Mouse (Mus musculus): Measurements from ENCODE around the gene Ptprh.

Ptprh gene

GRCm38 (mm10) chr7:4603873-4604272 lies at the start of gene Ptprh:
Gene Ptprh (minus strand): TSS chr7:4604041.
- no peak for DNase-seq (ENCODE audit: low read depth, low spot score)

- DNase-seq (ENCODE audit: low read depth, low spot score), result peak; percentile 24
Observed at GRCm38 (mm10) chr7:4653351-4653750, 49.5 kb upstream of the Ptprh start.

DNA sequence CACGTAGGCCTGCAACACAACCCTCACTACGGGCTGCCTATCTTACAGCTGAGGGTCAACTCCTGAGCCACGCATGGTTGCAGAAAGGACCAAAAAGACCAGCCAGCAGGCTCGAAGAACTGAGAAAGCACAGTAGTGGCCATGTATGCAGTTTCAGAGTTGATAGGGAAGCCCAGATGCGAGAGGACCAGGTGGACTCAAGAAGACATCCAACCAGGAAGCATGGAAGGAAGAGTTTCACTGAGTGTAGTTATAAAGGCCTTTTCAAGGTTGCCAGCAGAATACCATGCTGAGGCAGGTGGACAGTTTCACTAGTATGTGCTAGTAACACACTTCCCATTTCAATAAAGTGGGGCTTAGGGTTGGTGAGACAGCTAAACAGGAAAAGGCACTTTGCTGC lies 48.9 kb upstream of the Ptprh start:
- no peak for DNase-seq (ENCODE audit: low read depth, low spot score)

DNA sequence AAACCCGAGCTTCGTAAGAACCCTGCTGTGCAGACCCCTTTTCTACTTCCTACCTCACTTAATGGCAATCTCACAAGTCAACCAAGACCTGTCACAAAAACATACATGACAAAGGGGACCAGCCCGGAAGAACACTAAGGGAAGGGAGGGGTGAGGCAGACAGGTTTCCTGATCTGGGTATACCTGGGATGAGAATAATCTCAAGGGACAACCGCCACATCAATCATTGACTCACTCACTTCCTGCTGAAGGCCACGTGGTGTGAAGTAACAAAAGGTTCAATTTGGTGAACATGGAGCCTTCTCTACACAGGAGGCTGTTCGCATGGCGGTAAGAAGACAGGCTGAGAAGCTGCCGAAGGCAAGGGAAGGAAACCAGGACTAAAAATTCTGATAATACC lies 47.7 kb upstream of the Ptprh start:
- peak; percentile 82 for DNase-seq (ENCODE audit: low read depth, low spot score)

DNA sequence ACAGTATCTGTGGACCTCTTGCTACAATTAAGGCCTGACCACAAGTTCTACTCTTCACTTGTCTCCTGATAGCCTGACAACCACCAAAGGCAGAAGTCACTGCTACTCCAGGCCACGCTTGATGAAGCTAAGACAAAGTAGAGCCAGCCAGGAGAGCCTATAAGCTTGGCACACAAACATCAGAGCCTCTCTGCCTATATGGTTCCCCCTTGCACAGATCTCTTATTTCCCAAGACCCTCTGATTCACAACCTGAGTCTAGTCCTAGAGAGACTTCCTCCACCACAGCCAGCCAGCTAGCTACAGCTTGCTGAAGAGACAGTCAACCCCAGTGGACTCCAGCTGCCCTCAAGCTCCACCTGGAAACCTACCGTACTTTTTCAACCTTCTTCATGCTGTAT lies 44.2 kb upstream of the Ptprh start:
- DNase-seq (ENCODE audit: low read depth, low spot score), result no peak

DNA sequence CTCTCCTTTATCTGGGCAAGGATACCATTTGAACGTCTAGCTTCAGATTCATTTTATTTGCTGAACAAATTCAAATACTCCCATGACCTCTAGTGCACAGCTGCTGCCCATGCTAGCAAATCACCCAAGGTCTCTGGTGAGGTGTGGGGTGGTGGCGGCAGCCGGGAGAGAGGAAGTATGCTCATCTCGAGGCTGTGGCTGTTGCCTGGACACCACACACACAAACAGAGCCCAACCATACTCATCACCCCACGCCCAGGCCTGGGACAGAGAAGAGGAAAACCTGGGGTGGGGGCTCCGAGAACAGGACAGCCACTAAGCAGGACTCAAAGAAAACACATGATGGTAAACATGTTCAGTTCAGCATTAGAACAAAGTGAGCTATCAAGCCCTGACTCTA lies 43.5 kb upstream of the Ptprh start:
- DNase-seq (ENCODE audit: low read depth, low spot score), result peak; percentile 76

- DNase-seq (ENCODE audit: low read depth, low spot score), result no peak
Observed at GRCm38 (mm10) chr7:4646806-4647205, 43.0 kb upstream of the Ptprh start.

DNA sequence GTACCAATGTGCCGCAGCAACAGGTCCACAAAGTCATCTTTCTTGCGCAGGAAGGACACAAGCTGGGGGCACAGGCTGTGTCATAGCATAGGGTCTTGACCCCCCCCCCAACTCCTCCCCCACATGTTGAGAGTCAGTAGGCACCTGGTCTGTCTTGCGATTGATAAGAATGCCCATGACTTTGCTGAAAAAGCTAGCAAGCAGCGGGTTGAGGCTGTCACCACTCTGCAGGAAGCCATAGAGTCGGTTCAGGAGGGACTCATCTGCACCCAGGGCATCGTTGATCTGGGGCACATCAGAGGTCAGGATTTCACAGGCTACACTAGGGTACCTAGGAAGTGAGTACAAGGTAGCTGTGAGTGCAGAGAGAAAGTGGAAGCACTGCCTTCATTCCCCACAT lies 39.4 kb upstream of the Ptprh start:
- DNase-seq (ENCODE audit: low read depth, low spot score), result no peak

- no peak for DNase-seq (ENCODE audit: low read depth, low spot score)
Observed at GRCm38 (mm10) chr7:4641956-4642355, 38.1 kb upstream of the Ptprh start.

- no peak for DNase-seq (ENCODE audit: low read depth, low spot score)
Observed at GRCm38 (mm10) chr7:4641155-4641554, 37.3 kb upstream of the Ptprh start.

DNA sequence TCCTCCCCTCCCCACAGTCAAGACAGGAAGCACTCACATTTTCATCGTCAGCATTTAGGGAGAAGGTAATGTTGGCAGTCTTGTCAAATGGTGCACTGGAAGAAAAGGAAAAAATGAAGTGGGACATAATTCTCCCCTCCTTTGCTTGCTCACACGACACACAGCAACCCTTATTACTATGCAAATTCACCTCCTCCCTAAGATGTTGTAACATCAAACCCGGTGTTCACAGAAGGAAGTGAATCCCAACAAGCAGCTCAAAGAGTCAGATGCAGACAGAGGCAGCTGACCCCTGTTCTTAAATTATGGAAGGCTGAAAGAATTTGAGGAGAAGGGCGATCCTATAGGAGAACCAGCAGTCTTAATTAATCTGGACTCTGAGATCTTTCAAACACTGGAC lies 32.3 kb upstream of the Ptprh start:
- DNase-seq (ENCODE audit: low read depth, low spot score), result no peak

- DNase-seq (ENCODE audit: low read depth, low spot score), result no peak
Observed at GRCm38 (mm10) chr7:4631031-4631430, 27.2 kb upstream of the Ptprh start, which contains the start of gene Tmem86b. Gene Tmem86b (minus strand): TSS chr7:4631422.

DNA sequence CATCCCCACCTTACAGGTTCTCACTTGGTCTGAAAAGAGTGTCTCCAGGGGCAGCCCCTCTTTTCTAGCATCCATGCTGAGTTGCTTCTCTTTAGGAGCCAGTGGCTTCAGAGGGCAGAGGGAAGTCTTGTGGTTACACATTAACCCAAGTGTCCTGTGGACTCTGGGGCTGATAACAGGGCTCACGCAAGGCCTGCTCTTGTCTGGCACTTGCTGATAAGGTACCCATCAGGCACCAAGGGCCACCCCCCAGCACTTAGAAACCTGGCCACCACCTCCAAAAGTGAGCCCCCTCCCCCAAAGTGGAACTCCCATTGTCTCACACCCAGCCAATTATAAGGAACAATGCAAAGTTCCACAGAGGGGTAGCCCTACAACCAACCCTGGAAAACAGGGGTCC lies 26.4 kb upstream of the Ptprh start:
- no peak for DNase-seq (ENCODE audit: low read depth, low spot score)

- no peak for DNase-seq (ENCODE audit: low read depth, low spot score)
Observed at GRCm38 (mm10) chr7:4629586-4629985, 25.7 kb upstream of the Ptprh start.

- DNase-seq (ENCODE audit: low read depth, low spot score), result no peak
Observed at GRCm38 (mm10) chr7:4625928-4626327, 22.1 kb upstream of the Ptprh start.

DNA sequence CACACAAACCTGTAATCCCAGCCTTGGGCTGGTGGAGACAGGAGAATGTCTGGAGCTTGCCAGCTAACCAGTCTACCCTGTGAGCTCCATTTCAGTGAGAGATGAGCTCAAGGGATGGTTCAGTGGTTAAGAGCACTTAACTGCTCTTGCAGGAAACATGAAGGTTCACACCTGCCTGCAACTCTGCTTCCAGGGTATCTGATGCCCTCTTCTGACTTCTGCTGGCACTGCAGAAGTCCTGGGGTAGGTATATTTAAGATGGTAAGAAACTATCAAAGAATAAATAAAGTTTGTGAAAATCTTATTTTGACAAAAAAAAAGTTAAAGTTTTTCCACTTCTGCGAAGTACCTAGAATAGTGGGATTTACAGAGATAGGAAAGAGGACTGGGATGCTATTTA lies 20.5 kb upstream of the Ptprh start:
- DNase-seq (ENCODE audit: low read depth, low spot score), result peak; percentile 55

GRCm38 (mm10) chr7:4623544-4624189 lies 19.8 kb upstream of the Ptprh start:
- DNase-seq (ENCODE audit: low read depth, low spot score), result peak; percentile 77

DNA sequence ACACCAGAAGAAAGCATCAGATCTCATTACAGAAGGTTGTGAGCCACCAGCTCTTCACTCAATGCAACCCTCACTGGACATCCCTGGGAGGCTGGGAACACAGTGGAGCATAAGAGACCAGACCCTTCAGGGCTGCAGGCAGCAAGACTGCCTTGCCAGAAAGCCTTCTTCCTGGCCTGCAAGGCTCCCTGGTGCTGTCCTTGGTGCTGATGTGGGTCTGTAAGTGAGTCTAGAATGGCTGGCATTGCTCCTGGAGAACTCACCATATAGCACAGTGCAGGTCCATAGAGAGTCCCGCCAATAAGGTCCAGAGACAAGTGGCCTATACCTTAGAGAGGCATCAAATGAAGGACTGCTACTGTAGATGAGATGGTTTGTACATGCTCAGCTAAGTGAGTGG lies 16.1 kb upstream of the Ptprh start:
- DNase-seq (ENCODE audit: low read depth, low spot score), result peak; percentile 51

- DNase-seq (ENCODE audit: low read depth, low spot score), result peak; percentile 81
Observed at GRCm38 (mm10) chr7:4613740-4614403, 10.0 kb upstream of the Ptprh start.

DNA sequence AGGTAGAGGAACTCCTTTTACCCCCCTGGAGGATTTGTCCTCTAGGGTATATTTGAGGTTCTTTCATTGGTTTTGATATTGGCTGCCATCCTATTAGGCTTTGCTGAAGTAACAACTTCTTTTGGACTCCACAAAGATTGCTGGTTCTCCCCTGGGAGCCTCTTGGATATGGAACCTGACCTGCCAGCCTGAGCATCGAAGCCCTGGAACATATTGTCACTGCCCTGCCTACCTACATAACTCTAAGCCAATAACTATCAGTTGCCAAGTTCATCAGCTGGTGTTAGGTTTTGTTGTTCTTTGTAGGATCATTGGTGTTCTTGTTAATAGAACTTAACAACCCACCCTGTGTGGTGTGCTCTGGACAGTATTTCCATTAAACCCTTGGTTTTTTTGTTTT lies 9.1 kb upstream of the Ptprh start:
- no peak for DNase-seq (ENCODE audit: low read depth, low spot score)

DNA sequence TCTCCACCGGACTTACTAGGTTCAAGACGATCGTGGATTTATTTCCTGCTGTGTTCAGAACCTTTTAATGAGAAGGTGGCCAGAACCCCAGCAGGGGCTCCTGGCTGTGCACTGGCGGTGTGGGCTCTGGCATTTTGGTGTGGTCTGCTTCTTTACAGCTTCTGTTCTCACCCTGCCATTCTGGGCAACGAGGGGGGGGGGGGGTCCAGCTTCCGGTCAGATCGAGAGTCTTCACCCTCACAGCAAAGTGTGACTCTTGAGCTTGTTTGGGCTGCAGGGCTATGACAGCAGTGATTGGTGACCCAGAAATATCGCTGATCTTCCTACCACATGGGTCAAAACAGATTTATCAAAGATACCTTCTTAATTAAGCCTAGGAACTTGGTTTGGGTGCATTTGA lies 8.5 kb upstream of the Ptprh start:
- DNase-seq (ENCODE audit: low read depth, low spot score), result no peak

DNA sequence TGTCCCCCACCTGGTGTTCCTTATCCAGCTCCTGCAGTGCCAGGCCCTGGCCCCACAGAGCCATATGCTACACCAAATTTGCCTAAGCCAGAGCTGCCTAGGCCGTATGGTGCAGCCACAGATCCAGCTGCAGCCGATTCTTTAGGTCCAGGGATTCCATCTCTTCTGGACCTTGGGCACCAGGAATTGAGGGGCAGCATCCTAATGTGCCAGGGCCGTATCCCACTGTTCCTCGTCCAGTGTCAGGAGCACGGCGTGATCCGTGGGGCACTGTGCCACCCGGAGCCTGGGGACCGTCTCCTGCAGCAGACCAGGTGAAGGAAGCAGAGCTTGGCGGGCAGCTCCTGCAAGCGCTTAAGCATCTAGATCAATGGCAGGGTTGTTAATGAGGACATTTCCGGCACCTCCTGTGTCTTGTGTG lies 8.1 kb upstream of the Ptprh start:
- DNase-seq (ENCODE audit: low read depth, low spot score), result no peak

DNA sequence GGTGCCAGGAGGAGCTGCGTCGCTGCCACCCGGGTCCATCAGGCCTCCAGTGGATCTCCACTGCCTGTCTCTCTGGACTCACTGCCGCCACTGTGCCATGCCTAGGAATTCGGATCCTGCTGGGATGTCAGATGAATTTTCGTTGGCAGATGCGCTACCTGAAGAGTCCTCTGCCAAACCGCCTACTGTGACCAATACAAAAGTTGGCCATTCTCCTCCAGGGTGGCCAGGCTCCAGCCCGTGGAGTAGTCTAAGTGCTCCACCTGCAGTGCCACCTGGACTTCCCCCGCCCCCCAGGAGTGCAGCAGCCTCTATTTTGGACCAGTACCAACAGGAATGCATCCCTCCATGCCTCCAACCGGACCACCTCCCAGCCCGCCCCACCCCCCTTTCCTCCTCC lies 7.7 kb upstream of the Ptprh start:
- no peak for DNase-seq (ENCODE audit: low read depth, low spot score)

GRCm38 (mm10) chr7:4608002-4608401 lies 4.2 kb upstream of the Ptprh start:
- DNase-seq (ENCODE audit: low read depth, low spot score), result no peak
